Mouse (Mus musculus): ENCODE results near the gene Gm10271.

Gene Gm10271

GRCm38 (mm10) chr10:116972509-116972908 lies at the start of gene Gm10271:
Gene Gm10271 (minus strand): TSS chr10:116972609.
- in situ Hi-C loops (cut with MboI; ENCODE audit: low pct_unique_long_range_greater_than_20kb in 1 of 2, low sequenced_read_pairs in 2 of 2, unreplicated experiment in 1 of 2): no loop called here

- in situ Hi-C loops (cut with MboI; ENCODE audit: low pct_unique_long_range_greater_than_20kb in 1 of 2, low sequenced_read_pairs in 2 of 2, unreplicated experiment in 1 of 2): no loop called here
These were observed 48.8 kb upstream of the Gm10271 start for GRCm38 (mm10) chr10:117021020-117021754.

GRCm38 (mm10) chr10:117018281-117018840 lies 46.0 kb upstream of the Gm10271 start:
- in situ Hi-C loops (cut with MboI; ENCODE audit: low pct_unique_long_range_greater_than_20kb in 1 of 2, low sequenced_read_pairs in 2 of 2, unreplicated experiment in 1 of 2): no loop called here

- in situ Hi-C loops (cut with MboI; ENCODE audit: low pct_unique_long_range_greater_than_20kb in 1 of 2, low sequenced_read_pairs in 2 of 2, unreplicated experiment in 1 of 2): no loop called here
These were observed 42.2 kb upstream of the Gm10271 start for GRCm38 (mm10) chr10:117014565-117014964.

- in situ Hi-C loops (cut with MboI; ENCODE audit: low pct_unique_long_range_greater_than_20kb in 1 of 2, low sequenced_read_pairs in 2 of 2, unreplicated experiment in 1 of 2): no loop called here
These were observed 41.4 kb upstream of the Gm10271 start for GRCm38 (mm10) chr10:117013689-117014390.

- in situ Hi-C loops (cut with MboI; ENCODE audit: low pct_unique_long_range_greater_than_20kb in 1 of 2, low sequenced_read_pairs in 2 of 2, unreplicated experiment in 1 of 2): no loop called here
These were observed 38.6 kb upstream of the Gm10271 start for GRCm38 (mm10) chr10:117011047-117011446.

DNA sequence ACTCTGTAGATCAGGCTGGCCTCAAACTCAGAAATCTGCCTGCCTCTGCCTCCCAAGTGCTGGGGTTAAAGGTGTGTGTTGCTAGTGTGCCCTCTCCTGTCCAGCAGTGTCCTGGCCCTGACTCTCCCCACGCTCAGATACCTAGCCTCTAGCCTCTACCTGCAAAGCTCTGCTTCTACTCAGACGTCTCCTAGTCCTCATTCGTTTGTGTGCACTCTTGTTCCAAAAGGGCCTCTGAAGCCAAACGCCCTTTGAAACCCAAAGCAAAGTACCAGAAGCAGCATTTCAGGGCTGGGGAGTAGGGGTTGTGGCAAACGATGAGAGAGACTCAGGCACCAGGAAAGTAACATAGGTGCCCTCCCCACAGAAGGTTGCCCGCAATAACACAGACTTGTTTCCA lies 37.3 kb upstream of the Gm10271 start:
- in situ Hi-C loops (cut with MboI; ENCODE audit: low pct_unique_long_range_greater_than_20kb in 1 of 2, low sequenced_read_pairs in 2 of 2, unreplicated experiment in 1 of 2): no loop called here

DNA sequence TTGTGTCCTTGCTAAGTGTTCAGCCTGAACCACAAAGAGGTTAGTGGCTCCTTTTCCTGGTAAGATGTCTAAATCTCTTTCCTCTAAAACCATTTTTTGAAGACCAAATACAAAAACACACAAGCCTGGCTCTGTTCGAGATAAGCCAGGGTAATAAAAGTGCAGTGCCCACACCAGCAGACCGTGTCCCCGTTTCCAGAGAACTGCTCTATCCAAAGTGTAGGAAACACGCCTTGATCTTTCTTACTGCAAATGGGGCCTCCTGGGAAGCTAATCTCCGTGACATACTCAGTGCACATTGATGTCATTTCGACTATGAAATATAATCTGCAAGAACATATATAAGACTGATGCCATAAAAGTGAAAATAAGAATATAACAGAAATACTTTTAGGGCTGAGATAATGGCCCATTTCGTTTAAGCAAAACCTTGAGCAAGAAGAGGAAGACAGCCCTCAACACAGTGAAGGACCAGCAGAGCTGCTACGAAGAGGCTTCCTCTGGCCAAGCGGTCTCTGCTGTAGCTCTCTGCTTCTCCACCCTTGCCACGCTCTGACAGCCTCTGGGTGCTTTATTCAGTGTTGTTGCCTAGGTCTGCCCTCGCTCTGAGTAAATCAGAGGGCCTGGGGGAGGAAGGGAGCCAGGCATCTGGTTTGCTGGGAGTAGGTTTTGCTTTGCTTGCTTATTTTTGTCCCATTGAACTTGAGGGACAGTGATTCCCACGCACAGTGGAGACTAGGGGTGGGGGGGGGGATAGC lies 33.5 kb upstream of the Gm10271 start:
- in situ Hi-C loops (cut with MboI; ENCODE audit: low pct_unique_long_range_greater_than_20kb in 1 of 2, low sequenced_read_pairs in 2 of 2, unreplicated experiment in 1 of 2): no loop called here

DNA sequence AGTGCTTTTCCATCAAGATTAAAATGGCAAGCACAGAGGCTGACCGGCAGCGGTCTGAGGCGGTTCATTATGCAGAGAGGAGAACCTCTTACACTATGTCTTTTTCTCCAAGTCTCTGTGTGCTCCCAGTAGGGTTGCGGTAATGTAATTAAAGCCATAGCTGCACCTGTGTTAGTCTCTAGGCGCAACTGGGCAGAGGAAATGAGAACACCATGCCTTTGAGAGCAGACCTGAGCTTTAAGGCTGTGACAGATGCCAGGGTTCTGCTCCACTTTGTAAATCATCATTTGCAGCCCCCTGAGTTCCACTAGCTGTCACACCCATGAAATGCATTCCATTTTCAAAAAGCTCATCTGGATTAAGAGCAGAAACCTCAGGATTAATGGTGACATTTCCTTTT lies 32.3 kb upstream of the Gm10271 start:
- in situ Hi-C loops (cut with MboI; ENCODE audit: low pct_unique_long_range_greater_than_20kb in 1 of 2, low sequenced_read_pairs in 2 of 2, unreplicated experiment in 1 of 2): no loop called here

DNA sequence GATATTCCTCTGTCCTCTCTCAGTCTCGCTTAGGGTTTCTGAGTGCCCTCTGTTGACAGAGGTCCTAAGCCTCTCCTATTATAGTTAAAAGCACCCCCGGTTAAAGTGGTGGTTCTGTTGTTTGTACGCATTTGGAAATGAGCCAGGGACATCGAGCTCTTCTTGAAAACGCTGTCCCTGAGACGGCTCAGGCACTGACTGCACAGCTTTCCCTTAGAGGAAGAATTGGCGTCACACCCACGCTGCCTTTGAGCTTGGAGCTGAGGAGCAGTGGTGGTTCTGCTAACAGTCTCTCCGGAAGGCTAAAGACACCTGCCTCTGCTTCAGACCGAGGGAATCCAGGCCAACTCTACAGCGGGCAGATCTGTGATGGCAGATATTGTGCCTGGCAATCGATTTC lies 28.6 kb upstream of the Gm10271 start:
- in situ Hi-C loops (cut with MboI; ENCODE audit: low pct_unique_long_range_greater_than_20kb in 1 of 2, low sequenced_read_pairs in 2 of 2, unreplicated experiment in 1 of 2): no loop called here

DNA sequence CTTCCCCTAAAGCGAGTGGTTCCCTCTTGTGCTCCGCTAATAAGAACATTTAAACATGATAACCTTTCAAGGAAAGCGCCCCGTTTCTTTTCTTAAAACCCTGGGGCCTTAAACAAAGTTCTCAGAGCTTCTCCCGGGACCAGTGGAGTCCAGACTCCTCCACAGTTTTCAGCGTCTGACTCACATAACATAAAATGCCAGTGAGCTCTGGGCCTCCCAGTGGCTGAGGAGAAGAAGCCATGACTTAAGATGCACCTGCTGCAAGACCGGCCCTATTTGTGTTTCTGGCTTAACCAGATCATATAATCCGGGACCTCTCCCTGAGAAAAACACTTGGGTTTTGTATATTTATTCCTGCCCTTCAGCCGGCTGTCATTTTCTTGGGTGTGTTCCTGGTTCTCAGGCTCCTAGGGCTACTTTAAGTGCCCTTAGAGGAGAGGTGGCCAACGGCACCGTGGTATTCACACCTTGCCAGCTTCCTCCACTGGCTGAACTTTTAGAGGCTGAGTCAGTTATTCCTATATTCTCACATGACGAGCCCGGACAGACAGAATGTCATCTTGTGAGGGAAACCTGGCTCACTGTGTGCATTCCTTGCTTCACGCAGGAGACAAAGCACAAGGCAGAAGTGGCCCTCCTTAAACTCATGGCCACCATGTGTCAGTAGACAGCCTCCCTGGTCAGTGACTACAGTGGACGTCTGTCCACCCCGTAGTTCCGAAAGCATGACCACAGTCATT lies 26.5 kb upstream of the Gm10271 start:
- in situ Hi-C loops (cut with MboI; ENCODE audit: low pct_unique_long_range_greater_than_20kb in 1 of 2, low sequenced_read_pairs in 2 of 2, unreplicated experiment in 1 of 2): no loop called here

DNA sequence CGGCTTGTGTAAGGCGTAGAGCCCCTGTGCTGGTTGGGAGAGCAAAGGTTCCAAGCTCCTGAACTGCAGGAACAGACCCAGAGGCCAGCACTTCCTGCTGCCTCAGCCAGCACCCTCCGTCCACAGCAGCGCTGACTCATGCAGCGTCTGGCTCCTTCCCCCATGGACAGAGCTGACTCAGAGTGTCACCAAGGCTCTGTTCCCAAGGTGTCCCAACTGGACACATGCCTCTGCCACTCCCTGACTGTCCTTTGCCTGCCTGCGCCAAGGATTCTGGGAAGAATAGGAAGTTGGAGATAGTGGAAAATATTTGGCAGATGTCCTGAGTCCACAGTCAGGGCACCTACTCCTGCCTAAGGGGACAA lies 23.8 kb upstream of the Gm10271 start:
- in situ Hi-C loops (cut with MboI; ENCODE audit: low pct_unique_long_range_greater_than_20kb in 1 of 2, low sequenced_read_pairs in 2 of 2, unreplicated experiment in 1 of 2): no loop called here

- in situ Hi-C loops (cut with MboI; ENCODE audit: low pct_unique_long_range_greater_than_20kb in 1 of 2, low sequenced_read_pairs in 2 of 2, unreplicated experiment in 1 of 2): no loop called here
These were observed 23.3 kb upstream of the Gm10271 start for GRCm38 (mm10) chr10:116995584-116996235.

DNA sequence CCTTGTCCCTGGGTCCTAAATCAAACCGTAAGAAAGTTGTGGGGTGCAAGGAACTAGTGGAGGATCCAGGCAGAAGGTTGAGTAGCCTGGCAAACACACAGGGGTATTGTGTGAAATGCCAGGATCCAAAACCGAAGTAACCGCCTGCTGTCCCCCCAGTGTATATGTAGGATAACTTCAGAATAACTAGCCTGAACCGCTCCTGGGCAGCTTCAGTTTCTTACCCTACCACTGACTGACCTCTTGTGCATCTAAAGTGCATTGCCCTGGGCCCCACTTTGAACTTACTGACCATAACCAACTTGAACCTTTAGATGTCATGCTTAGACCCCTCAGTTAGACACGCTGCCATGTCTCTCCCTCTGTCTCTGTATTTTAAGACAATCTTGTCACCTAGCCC lies 22.8 kb upstream of the Gm10271 start:
- in situ Hi-C loops (cut with MboI; ENCODE audit: low pct_unique_long_range_greater_than_20kb in 1 of 2, low sequenced_read_pairs in 2 of 2, unreplicated experiment in 1 of 2): no loop called here

- in situ Hi-C loops (cut with MboI; ENCODE audit: low pct_unique_long_range_greater_than_20kb in 1 of 2, low sequenced_read_pairs in 2 of 2, unreplicated experiment in 1 of 2): no loop called here
These were observed 21.6 kb upstream of the Gm10271 start for GRCm38 (mm10) chr10:116993971-116994370.

- in situ Hi-C loops (cut with MboI; ENCODE audit: low pct_unique_long_range_greater_than_20kb in 1 of 2, low sequenced_read_pairs in 2 of 2, unreplicated experiment in 1 of 2): no loop called here
These were observed 14.1 kb upstream of the Gm10271 start, which contains the start of gene Best3 for GRCm38 (mm10) chr10:116986264-116987082. Gene Best3 (plus strand): TSS chr10:116986314.

DNA sequence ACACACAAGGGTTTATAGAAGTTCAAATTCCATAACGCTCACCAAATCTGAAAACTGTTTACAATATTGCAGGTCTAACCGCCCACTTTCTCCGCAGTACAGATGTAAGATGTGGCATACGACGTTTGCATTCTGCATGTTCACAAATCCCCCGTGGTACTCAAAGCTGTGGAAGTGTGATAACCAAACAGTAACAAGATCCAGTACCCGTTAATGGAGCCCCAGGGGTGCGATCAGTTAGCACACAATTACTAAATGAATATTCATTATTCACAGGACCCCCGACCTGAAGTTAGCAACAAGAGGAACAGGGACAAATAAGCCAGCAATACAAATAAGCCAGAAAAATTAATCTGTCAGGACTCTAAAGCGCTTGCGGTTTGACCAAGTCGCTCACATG lies 12.4 kb upstream of the Gm10271 start:
- in situ Hi-C loops (cut with MboI; ENCODE audit: low pct_unique_long_range_greater_than_20kb in 1 of 2, low sequenced_read_pairs in 2 of 2, unreplicated experiment in 1 of 2): no loop called here
